Mouse (Mus musculus): ENCODE measurements around the gene Wdfy3.

- TF ChIP-seq CTCF (IDR thresholded peaks at IDR 0.05; ENCODE audit: low read depth, low read length): no peak
- no peak for TF ChIP-seq POLR2A (IDR thresholded peaks at IDR 0.05; ENCODE audit: extremely low read depth, insufficient read depth, low read length)
Observed at GRCm38 (mm10) chr5:101992969-101993670, 76.6 kb downstream of the Wdfy3 start.

All from liver, adult 2 months (tissue).